Mouse (Mus musculus) heart, postnatal 0 days (tissue): ENCODE data around the gene Fam19a3. TPM values are rescaled to one million over a fixed set of nuclear protein-coding genes. Genes with fewer than 3 reads are reported as not detected.

ENCODE experiments used
- ATAC-seq: fragments of 200-750 bp; cut with Nextera tagmentation; 2 replicates; pipeline ENCODE4 v1.8.0; 2017; ENCODE audit warnings: low read depth, moderate number of reproducible peaks, moderate library complexity; ENCODE audit not compliant: insufficient read depth
- DNase-seq: peaks from one replicate; pipeline ENCODE4 v3.0.0-alpha.2; 2016; ENCODE audit warnings: low spot score
- H3K27ac ChIP-seq: fragments of 300-500 bp; sonication (generic); 2 replicates; pipeline ENCODE4 v1.5.1; 2014; ENCODE audit warnings: low read depth, mild to moderate bottlenecking
- H3K27me3 ChIP-seq: fragments of 300-500 bp; sonication (generic); 2 replicates; pipeline ENCODE4 v1.6.1; 2014; ENCODE audit warnings: low read length, mixed read lengths; ENCODE audit not compliant: control insufficient read depth, insufficient read depth
- H3K36me3 ChIP-seq: fragments of 300-500 bp; sonication (generic); replicated peaks from 2 replicates; pipeline ENCODE4 v1.6.1; 2014; ENCODE audit warnings: low read length, mixed read lengths; ENCODE audit not compliant: control insufficient read depth, insufficient read depth
- H3K4me1 ChIP-seq: fragments of 300-500 bp; sonication (generic); 2 replicates; pipeline ENCODE4 v1.6.1; 2014; ENCODE audit warnings: antibody characterized with exemption; ENCODE audit not compliant: control insufficient read depth, insufficient read depth
- H3K4me2 ChIP-seq: fragments of 300-500 bp; sonication (generic); 2 replicates; pipeline ENCODE4 v1.6.1; 2014; ENCODE audit warnings: low read depth, mild to moderate bottlenecking, low read length, moderate library complexity
- H3K4me3 ChIP-seq: fragments of 300-500 bp; sonication (generic); 2 replicates; pipeline ENCODE4 v1.5.1; 2014; ENCODE audit warnings: low read depth, low read length
- H3K9ac ChIP-seq: fragments of 300-500 bp; sonication (generic); replicated peaks from 2 replicates; pipeline ENCODE4 v1.6.1; 2014; ENCODE audit warnings: low read depth, low read length, mixed read lengths
- H3K9me3 ChIP-seq: fragments of 300-500 bp; sonication (generic); replicated peaks from 2 replicates; pipeline ENCODE4 v1.6.1; 2016; ENCODE audit warnings: low read length; ENCODE audit not compliant: control insufficient read depth
- CTCF ChIP-seq: IDR thresholded peaks from 2 replicates; pipeline ENCODE4 v1.5.1; 2016; ENCODE audit warnings: antibody characterized with exemption, control low read depth, low read depth
- EP300 ChIP-seq: IDR thresholded peaks from 2 replicates; pipeline ENCODE4 v1.6.1; 2016; ENCODE audit warnings: antibody characterized with exemption, low read depth
- WGBS: fragments of 180-500 bp; shearing (Covaris S2); extraction: QIAGEN DNeasy Blood & Tissue Kit; methylation state at CpG from one replicate; pipeline ENCODE4 v1.1.7; 2014; 5-methylcytosine and 5-hydroxymethylcytosine counted together
- polyA plus RNA-seq: library from polyadenylated mRNA; unstranded; fragments of >200 nt; fragmentation: Nextera tagmentation; extraction: Ambion mirVana; gene quantifications from 2 replicates; pipeline ENCODE4 v1.2.1, GENCODE M21; 2015
- total RNA-seq: library from RNA; depleted of rRNA; stranded (reverse); fragments of >200 nt; gene quantifications from 2 replicates; pipeline ENCODE4 v1.2.3, GENCODE M21; 2014; ENCODE audit warnings: low replicate concordance

Gene Fam19a3
- total and polyA plus RNA-seq, 2 experiments from 2014 or later = 1.1 TPM

- 0 out of 2 replicates have a peak overlapping the region, but pooled peaks have one; percentile 66 for H3K27ac ChIP-seq
- H3K4me1 ChIP-seq = peaks cover 30% of the 10 kb centered on the region
- H3K9ac ChIP-seq = no peak overlapping the region
- no peak overlapping the region for H3K4me3 ChIP-seq
- DNase-seq (no peak), ATAC-seq (no peak)
- H3K36me3 ChIP-seq = peaks cover 56% of the 10 kb centered on the region
- H3K4me2 ChIP-seq = no peak overlapping the region
- no peaks in the 10 kb centered on the region for H3K27me3 ChIP-seq
- no peaks in the 10 kb centered on the region for H3K9me3 ChIP-seq
- no peak for TF ChIP-seq EP300
- WGBS = 66% methylated on average over 15 of the region's 15 CpGs
These were observed 14.2 kb upstream of the Fam19a3 start for GRCm38 (mm10) chr3:104795661-104796340.

- DNase-seq = no peak
- no peak overlapping the region for H3K4me2 ChIP-seq
These were observed 13.4 kb upstream of the Fam19a3 start for GRCm38 (mm10) chr3:104794953-104795470.

GRCm38 (mm10) chr3:104793871-104794828 is 12.5 kb upstream of the Fam19a3 start:
- TF ChIP-seq EP300 = 0 out of 2 replicates have a peak, but pooled peaks have one; percentile 42
- TF ChIP-seq CTCF = no peak
- Histone ChIP-seq H3K4me1 (peaks cover 38% of the 10 kb centered on the region), H3K36me3 (peaks cover 39% of the 10 kb centered on the region), H3K4me2 (peak overlapping the region; percentile 33), H3K4me3 (no peak overlapping the region), H3K9me3 (no peaks in the 10 kb centered on the region), H3K27me3 (no peaks in the 10 kb centered on the region), H3K9ac (no peak overlapping the region; the same call in 1 of the 2 replicates), H3K27ac (peak overlapping the region; percentile 79)
- DNase-seq = peak; percentile 96
- WGBS = 28% methylated on average over 20 of the region's 20 CpGs
- ATAC-seq = peak; percentile 92

More at GRCm38 (mm10) chr3:104794953-104795470, 13.4 kb upstream of the Fam19a3 start:
- H3K9ac ChIP-seq = no peak overlapping the region; the same call in 1 of the 2 replicates
- ATAC-seq = no peak
- WGBS = 40% methylated on average over 11 of the region's 12 CpGs
- H3K27me3 ChIP-seq = no peaks in the 10 kb centered on the region
- peaks cover 48% of the 10 kb centered on the region for H3K36me3 ChIP-seq
- no peak overlapping the region for H3K4me3 ChIP-seq
- peaks cover 36% of the 10 kb centered on the region for H3K4me1 ChIP-seq
- peak overlapping the region; percentile 66 for H3K27ac ChIP-seq
- H3K9me3 ChIP-seq = no peaks in the 10 kb centered on the region
- no peak for TF ChIP-seq CTCF
- no peak for TF ChIP-seq EP300

- 0 out of 2 replicates have a peak overlapping the region, but pooled peaks have one; percentile 79 for H3K27ac ChIP-seq
- 51% methylated on average over 15 of the region's 15 CpGs for WGBS
- peaks cover 31% of the 10 kb centered on the region for H3K36me3 ChIP-seq
- H3K9ac ChIP-seq = no peak overlapping the region
- ATAC-seq (no peak), DNase-seq (no peak)
- peaks cover 38% of the 10 kb centered on the region for H3K4me1 ChIP-seq
- TF ChIP-seq EP300 (no peak), CTCF (no peak)
- H3K9me3 ChIP-seq = no peaks in the 10 kb centered on the region
- H3K4me3 ChIP-seq = no peak overlapping the region
- H3K4me2 ChIP-seq = no peak overlapping the region
- H3K27me3 ChIP-seq = no peaks in the 10 kb centered on the region
These were observed 11.0 kb upstream of the Fam19a3 start for GRCm38 (mm10) chr3:104792360-104793270.
